Mouse (Mus musculus) testis, adult 2 months (tissue): Measurements from ENCODE around the gene Cldn11.

Experiments used
- CTCF ChIP-seq: fragments of 200-500 bp; IDR thresholded peaks from 2 replicates; pipeline ENCODE4 v1.5.1; 2012; ENCODE audit warnings: low read depth, mild to moderate bottlenecking, inconsistent platforms, low read length, moderate library complexity; ENCODE audit not compliant: control insufficient read depth, insufficient read depth, insufficient replicate concordance
- POLR2A ChIP-seq: fragments of 200-500 bp; IDR thresholded peaks from 2 replicates; pipeline ENCODE4 v1.6.1; 2012; ENCODE audit warnings: low read depth, mild to moderate bottlenecking, inconsistent platforms, low read length, moderate library complexity; ENCODE audit not compliant: control insufficient read depth

GRCm38 (mm10) chr3:31126848-31127247 is 22.9 kb upstream of the Cldn11 start:
- TF ChIP-seq POLR2A: no peak
- no peak for TF ChIP-seq CTCF
